Mouse (Mus musculus) MN1 (cell line): Measurements from ENCODE around the gene Pld3.
A peak's percentile ranks its signal among the peaks of the same experiment; 100 is the strongest.

Experiments
- DNase-seq: peaks from one replicate; pipeline ENCODE4 v3.0.0-alpha.2; 2016; ENCODE audit warnings: low spot score

Pld3 gene

DNA sequence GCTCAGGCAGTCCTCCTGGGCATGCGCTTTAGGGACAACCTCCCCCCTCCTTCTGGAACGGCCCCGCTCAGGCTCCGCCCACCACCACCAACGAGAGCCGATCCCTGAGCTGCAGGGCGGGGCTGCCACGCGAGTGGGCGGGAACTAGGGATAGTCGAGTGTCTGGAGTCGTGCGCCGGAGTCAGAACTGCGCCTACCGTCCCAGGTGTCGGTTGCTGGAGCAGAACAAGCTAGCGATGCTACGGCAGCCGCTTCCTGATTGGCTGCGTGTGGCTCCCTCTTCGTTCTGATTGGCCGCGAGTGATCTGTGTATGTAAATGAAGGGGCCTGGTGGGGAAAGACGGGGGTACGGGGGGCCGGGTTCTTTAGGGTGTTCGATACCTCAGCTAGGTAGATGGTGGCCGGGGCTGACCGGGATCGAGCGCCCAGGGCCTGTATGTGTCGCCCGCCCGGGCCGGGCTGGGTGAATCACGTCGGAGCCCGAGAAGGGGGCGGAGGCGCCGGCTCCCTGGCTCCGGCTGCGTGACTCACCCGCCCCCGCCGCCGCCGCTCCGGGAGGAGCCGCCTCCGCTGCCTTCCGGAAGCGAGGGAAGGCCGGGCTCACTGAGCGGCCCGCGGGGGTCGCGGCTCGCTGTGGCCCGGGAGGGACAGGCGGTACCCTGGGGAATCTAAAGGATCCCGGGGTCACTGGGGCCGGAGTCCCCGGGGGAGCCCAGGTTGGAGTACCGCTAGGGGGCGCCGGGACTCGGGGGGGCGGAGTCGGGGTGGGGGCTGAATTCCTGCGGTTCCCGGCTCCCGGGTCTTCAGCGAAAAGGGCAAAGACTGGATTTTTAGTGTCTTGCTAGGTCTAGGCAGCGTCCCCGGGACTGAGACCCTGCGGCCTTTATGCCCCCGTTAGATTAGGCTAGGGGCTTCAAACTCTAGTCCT, 66.0 kb downstream of the Pld3 start, which contains the start of gene Sertad1:
TSS of gene Sertad1 (plus strand) at position 141 of the 928 bp plus-strand sequence.
- peak; percentile 98 for DNase-seq

- peak; percentile 41 for DNase-seq
Measured at GRCm38 (mm10) chr7:27486102-27486769, 66.8 kb downstream of the Pld3 start.

GRCm38 (mm10) chr7:27483860-27484259, 69.2 kb downstream of the Pld3 start:
- no peak for DNase-seq
